Mouse (Mus musculus): ENCODE results near the gene Slc2a13. TPM values are rescaled to one million over a fixed set of nuclear protein-coding genes. Genes with fewer than 3 reads are reported as not detected.
A peak's percentile ranks its signal among the peaks of the same experiment; 100 is the strongest.

Slc2a13 gene
- total RNA-seq, 4 experiments from 2014 or later: 0.97 to 1.4 (median 1.2) TPM

DNA sequence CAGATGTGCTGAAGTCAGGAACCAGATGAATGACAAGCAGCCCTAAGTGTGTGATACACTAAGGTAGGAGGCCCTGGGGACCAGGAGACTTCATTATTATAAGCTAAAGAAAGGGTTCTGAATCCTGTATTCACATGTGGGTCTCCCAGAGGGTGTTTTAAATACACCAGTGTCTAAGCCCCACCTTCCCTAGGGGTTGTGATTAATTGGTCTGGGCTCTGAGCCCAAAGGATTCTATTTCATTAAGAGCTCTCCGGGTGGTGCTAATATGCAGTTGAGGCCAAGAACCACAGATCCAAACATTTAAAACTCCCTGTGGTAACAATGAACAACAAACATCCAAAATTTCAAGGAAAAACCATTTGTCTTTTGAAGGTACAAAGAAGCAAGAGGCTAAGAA lies 70.4 kb downstream of the Slc2a13 start:
- no peak for DNase-seq (ENCODE audit: low spot score)

GRCm38 (mm10) chr15:91502235-91502634 lies 70.8 kb downstream of the Slc2a13 start:
- DNase-seq (ENCODE audit: low spot score): no peak

- DNase-seq (ENCODE audit: low spot score): no peak
Observed at GRCm38 (mm10) chr15:91495014-91495413, 78.0 kb downstream of the Slc2a13 start.

GRCm38 (mm10) chr15:91479924-91480615 lies 93.0 kb downstream of the Slc2a13 start:
- no peak for DNase-seq (ENCODE audit: low spot score)

GRCm38 (mm10) chr15:91477766-91478165 lies 95.3 kb downstream of the Slc2a13 start:
- DNase-seq (ENCODE audit: low spot score): peak; percentile 26

DNA sequence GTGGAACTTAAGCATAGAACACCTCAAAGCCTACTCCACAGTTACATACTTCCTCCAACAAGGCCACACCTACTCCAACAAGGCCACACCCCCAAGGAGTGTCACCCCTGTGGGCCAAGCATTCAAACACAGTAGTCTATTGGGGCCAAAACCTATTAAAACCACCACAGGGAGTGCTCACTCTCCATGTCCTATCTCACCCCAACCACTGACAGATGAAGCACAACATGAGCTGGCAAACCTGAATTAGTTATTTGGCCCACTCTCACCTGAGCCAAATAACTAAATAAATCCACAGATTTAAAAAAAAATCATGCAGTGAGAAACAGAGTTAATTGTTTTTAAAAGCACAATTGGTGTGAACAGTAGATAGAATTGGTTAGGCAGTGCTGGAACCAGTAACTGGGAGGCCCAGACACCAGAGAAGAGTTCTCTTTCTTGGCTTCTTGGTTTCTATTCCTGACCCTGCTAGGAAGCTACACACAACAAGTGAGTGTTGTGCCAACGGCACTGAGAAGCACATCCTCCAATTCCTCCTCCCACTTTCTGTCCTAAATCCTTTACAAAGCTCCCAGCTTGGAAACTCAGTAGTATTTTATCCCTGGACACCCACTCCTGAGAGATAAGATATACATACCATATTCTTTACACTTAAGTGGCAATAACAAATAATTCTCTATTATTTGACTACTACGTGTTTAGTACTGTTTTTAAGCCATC lies 99.2 kb downstream of the Slc2a13 start:
- DNase-seq (ENCODE audit: low spot score): no peak

GRCm38 (mm10) chr15:91465331-91465730 lies 107.7 kb downstream of the Slc2a13 start:
- no peak for DNase-seq (ENCODE audit: low spot score)

- no peak for DNase-seq (ENCODE audit: low spot score)
Observed at GRCm38 (mm10) chr15:91463857-91464435, 109.1 kb downstream of the Slc2a13 start.

GRCm38 (mm10) chr15:91463026-91463661 lies 109.9 kb downstream of the Slc2a13 start:
- DNase-seq (ENCODE audit: low spot score): peak; percentile 8

DNA sequence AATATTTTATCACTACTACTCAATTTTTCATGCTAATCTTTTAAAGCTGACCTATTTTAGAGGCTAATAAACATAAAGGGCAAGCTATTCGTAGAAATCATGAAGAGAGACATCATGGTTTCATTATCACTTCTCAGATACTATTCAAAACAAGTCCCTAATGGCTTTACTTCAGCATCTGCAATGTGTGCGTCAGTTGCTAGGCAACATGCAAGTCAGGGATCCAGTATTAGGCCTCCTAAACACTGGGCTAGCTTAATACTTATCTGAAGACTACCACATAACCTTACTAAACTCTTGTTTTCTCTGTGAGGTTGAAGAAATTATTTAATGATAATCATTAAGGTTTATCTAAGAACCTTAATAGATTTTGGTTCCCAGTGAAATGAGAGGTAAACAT lies 111.1 kb downstream of the Slc2a13 start:
- DNase-seq (ENCODE audit: low spot score): no peak

- DNase-seq (ENCODE audit: low spot score): no peak
Observed at GRCm38 (mm10) chr15:91457202-91457601, 115.9 kb downstream of the Slc2a13 start.

GRCm38 (mm10) chr15:91445399-91445798 lies 127.7 kb downstream of the Slc2a13 start:
- DNase-seq (ENCODE audit: low spot score): no peak

DNA sequence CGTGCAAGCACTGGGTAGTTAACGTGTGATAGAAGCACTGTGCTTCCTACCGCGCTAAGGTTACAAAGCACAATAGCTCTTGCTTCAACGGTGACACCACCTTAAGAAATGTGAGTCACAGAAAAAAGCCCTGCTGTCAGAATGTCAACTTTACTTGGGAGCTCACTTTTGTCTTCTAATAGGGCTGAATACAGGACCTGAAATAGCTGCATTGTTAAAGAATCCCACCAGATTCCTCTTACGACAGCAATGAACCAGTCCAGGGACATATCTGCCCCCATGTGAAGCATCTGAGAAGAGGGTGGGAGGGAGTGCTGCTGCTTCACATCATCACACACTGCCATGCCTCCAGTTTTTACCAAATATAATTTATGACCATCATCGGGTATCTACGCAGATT lies 129.6 kb downstream of the Slc2a13 start:
- no peak for DNase-seq (ENCODE audit: low spot score)

DNA sequence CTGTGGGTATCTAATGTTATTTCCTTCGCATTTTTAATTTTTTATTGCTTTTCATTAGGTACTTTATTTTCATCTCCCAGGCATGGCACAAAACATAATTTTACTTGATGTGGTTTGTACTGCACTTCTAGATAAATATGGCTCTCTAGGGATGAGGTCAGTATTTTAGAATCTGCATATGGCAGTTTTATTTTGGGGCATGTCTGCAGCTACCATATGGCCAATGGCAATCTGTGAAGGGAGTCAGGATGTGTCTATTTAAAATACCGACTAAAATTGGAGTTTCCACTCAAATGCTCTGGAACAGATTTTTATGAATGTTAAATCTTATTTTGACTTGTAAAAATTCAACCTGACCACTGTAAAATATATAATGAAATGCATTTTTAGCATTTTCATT lies 133.2 kb downstream of the Slc2a13 start:
- no peak for DNase-seq (ENCODE audit: low spot score)

DNA sequence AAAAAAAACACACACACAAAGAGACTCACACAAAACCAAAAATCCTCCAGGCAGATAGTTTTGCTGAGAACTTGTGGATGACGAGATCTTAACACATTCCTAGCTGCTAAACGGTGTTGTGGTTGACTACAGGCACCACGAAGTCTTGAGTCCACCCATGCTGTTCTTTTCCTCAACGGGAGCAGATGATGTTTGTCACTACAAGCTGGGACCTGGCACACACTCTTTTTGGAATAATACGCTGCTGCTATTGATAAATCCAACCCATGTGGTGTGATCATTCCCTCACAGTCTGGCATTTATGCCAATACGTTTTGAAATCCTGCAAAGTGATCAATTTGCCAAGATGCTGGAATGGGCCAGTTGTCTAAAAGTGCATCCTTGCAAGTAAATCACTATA lies 147.6 kb downstream of the Slc2a13 start:
- DNase-seq (ENCODE audit: low spot score): no peak

DNA sequence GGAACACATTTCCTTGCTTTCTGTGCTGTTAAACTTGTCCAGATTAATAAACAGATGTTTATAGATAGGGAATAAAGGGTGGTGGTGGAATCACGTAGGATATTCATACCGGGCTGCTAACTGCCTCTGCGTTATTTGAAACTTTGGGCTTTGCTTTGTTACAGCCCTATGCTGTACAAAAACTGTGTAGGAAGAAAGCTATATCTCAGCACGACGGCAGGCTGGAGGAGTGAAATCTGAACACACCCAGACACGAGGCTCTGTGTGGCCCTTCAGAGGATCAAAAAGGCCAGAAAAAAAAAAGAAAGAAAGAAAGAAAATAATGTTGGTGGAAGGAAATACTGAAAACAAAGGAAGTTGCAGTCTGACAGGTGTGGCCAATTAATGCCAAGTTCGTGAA lies 166.1 kb downstream of the Slc2a13 start:
- DNase-seq (ENCODE audit: low spot score): no peak

GRCm38 (mm10) chr15:91395165-91395564 lies 177.9 kb downstream of the Slc2a13 start:
- no peak for DNase-seq (ENCODE audit: low spot score)

- no peak for DNase-seq (ENCODE audit: low spot score)
Observed at GRCm38 (mm10) chr15:91383694-91384093, 189.4 kb downstream of the Slc2a13 start.

- DNase-seq (ENCODE audit: low spot score): no peak
Observed at GRCm38 (mm10) chr15:91382606-91383005, 190.5 kb downstream of the Slc2a13 start.

- DNase-seq (ENCODE audit: low spot score): no peak
Observed at GRCm38 (mm10) chr15:91381864-91382263, 191.2 kb downstream of the Slc2a13 start.

DNA sequence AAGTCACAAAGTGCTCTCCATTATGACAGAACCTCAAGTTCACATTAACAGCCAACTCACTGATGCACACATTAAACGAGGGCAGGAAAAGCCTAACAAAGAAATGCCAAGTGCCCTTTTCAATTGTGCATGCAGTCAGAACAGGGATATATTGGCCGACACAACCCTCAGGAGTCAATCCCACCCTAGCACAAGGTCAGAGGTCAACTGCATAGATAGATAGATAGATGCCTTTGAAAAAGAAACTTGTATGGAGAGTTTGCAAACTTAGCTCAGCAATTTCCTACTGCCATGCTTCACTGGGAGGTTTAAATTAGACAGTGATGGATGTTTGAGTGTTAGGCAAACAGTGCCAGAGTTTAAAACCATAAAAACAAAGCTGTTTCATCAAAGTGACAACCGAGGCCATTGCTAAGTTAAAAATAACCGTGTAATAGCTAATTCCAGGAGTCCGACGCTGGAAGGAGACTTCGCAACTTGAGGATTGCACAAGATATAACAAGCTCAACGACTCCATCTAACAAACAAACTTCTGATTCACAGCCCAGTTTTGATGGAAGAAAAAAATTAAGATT lies 194.2 kb downstream of the Slc2a13 start:
- no peak for DNase-seq (ENCODE audit: low spot score)

GRCm38 (mm10) chr15:91377568-91377967 lies 195.5 kb downstream of the Slc2a13 start:
- DNase-seq (ENCODE audit: low spot score): no peak
